Mouse (Mus musculus) myocyte (in vitro differentiated cells): ENCODE measurements around the gene Tec.

Source experiments
- E2F4 ChIP-seq: IDR thresholded peaks from one replicate; pipeline ENCODE4 v1.6.1; 2011; ENCODE audit warnings: mild to moderate bottlenecking, control low read depth, moderate library complexity; ENCODE audit not compliant: insufficient read depth
- MAX ChIP-seq: IDR thresholded peaks from one replicate; pipeline ENCODE4 v1.6.1; 2011; ENCODE audit warnings: low read depth, mild to moderate bottlenecking, control low read depth
- POLR2AphosphoS2 ChIP-seq: IDR thresholded peaks from one replicate; pipeline ENCODE4 v1.6.1; 2011; ENCODE audit warnings: low read depth, control low read depth; ENCODE audit not compliant: insufficient read length
- TCF12 ChIP-seq: IDR thresholded peaks from one replicate; pipeline ENCODE4 v1.6.1; 2011; ENCODE audit warnings: mild to moderate bottlenecking, control low read depth; ENCODE audit not compliant: poor library complexity, insufficient read depth, severe bottlenecking

DNA sequence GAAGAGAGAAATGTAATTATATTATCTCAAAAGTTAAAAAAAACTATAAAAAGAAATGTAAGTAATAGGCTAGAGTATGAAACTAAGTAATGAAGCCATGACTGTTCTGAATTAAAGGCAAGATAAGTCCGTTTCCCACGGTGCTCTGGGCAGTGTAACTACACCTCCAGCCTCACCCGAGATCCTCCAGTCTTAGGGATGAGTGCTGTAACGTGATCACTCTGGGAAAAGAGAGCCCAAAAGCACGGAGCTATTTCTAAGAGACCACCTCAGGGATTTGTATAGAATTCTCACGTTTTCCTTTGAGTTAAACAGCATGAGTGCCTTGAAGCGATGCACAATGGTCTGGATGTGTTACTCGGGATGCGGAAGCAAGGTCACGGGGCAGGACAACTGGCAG is 162.2 kb downstream of the Tec start:
- TF ChIP-seq MAX, result no peak
- TF ChIP-seq POLR2AphosphoS2, result no peak
- TF ChIP-seq TCF12, result no peak
- no peak for TF ChIP-seq E2F4
